Mouse (Mus musculus) cerebral cortex, adult 2 months (tissue): ENCODE measurements around the gene Cubn.

ENCODE experiments used
- WGBS: fragments of 180-500 bp; shearing (Covaris S2); methylation state at CpG from one replicate; pipeline ENCODE4 v1.1.7; 2018; 5-methylcytosine and 5-hydroxymethylcytosine counted together

Cubn gene

DNA sequence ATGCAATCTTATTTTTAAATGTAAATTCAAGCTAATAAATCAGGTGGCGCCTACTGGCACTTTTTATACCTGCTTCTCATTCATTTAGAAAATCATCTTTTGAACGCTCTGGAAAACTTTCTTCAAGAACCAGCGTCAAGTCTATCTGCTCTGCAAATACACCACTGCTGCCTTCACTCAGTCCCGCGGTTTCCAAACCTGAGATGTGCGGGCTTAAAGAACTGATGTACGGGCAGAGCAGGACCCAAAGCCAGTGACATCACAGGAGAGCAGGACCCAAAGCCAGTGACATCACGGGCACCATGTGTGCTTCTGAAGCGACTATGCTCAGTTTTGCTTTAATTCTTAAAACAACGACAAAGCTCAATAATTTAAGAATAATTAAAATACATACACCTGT lies 256.8 kb downstream of the Cubn start:
- 96% methylated on average over 10 of the region's 10 CpGs for WGBS

DNA sequence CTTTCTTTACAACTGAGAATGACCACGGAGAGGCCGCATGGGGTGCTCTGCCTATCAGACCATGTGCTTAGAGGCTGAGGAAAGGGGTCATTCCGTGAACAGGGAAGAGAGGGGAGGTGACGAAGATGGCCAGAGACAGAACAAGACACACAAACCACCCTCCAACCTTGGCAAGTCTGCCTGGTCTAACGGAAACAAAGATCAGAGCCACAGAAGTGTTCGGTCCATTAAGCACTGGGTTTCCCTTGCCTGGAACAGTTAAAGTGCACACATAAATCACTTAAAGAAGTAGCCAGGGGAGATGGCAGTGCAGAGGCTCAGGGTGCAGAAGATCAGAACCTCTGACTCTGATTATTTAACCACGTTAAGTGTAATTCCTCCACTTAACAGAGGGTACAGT lies 257.7 kb downstream of the Cubn start:
- WGBS: 73% methylated on average over 7 of the region's 7 CpGs

DNA sequence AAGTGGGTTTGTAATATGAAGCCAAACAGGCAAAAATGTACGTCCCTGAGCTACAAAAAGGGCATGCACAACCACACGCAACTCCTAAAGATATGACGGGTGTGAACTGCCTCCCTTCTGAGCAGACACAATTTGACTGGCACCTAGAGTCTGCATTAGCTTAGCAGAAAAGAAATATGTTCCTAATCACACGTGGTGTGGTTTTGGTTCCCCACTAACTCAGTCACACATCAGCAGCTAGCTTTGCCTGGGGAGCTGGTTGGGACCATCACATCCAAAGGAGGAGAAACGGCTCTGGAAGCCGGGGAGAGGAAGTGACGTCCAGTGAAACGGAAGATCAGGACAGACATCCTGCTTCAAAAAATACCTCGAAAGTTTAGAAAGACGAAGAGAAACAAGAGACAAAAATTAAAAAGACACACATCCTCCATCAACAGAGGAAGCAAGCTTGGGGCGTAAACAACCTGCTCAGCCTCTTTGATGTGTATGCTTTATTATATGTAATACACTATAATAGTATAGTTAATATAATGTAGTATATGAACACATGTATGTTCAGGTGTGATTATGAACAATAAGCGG lies 258.3 kb downstream of the Cubn start:
- 80% methylated on average over 12 of the region's 12 CpGs for WGBS

DNA sequence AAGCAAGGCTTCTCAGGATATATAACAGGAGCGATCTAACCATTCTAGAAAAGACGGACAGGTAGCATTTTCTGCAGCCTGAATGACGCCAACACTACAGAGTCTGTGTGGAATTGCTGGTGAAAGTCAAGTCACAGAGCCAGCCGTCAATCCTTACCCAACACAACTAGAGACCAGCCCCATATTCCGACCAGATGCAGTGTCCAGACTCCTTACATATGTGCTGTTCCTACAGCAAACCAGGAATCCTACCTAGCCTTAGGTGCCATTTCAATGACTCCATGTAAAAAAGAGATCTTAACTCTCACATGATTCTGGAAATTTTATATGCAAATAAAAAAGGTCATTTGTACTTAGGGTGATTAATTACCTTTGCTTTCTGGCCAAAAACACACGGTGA lies 259.3 kb downstream of the Cubn start:
- WGBS: 93% methylated on average over 6 of the region's 6 CpGs

DNA sequence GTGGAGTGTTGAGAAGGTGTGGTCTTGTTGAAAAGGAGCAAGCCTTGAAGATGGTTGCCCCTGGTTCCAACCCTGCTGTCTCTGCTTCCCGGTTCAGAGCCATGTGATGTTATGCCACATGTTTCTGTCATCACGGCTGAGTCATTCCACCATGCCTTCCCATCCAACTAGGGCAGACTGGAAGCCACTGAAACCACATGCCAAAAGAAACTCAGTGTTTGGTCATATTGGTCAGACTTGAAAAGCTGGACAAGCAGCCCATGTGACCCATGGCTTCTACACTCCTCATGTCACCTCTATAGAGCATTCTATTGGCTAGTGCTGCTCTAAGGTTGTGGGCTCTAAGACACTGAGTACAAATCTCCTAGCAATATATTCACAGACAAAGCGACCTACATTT lies 261.9 kb downstream of the Cubn start:
- WGBS: 93% methylated on average over 3 of the region's 3 CpGs
